ENCODE assay signal across 14 mouse cellular contexts in genomic region chr5:12583293-12583834, GRCm38 (mm10).
DNase-seq lines count a peak whose midpoint lies in the region; ATAC-seq lines count a peak whose summit lies in the region.
"Had no signal": no experiment of that assay in that cellular context is flagged by ENCODE, and none has a peak within 500 bp of the region (broad histone marks: within the 10 kb centered on the region; RNA-seq: fewer than 3 reads in every experiment).

No protein-coding gene starts in this region.

- WGBS in kidney, embryonic 15.5 days, result 41% methylated on average over 3 of the region's 3 CpGs
- WGBS in intestine, embryonic 16.5 days, result 61% methylated on average over 3 of the region's 3 CpGs
- WGBS in forebrain, embryonic 15.5 days, result 65% methylated on average over 3 of the region's 3 CpGs

- H3K27me3 ChIP-seq in kidney, embryonic 15.5 days, result no peaks in the 10 kb centered on the region
- no peaks in the 10 kb centered on the region for H3K27me3 ChIP-seq in intestine, embryonic 16.5 days (replicated peaks; ENCODE audit: control insufficient read depth, insufficient read depth, low read length)
- no peaks in the 10 kb centered on the region for H3K27me3 ChIP-seq in forebrain, embryonic 15.5 days
- H3K27me3 ChIP-seq: heart, embryonic 15.5 days; liver, embryonic 12.5 days; megakaryocyte, embryonic 14.5 days had no signal

- peak; percentile 84 for ATAC-seq in kidney, embryonic 15.5 days (replicated peaks; ENCODE audit: low FRiP score)
- ATAC-seq in intestine, embryonic 16.5 days, result peak; percentile 64; the same call in 1 of the 2 replicates
- ATAC-seq in forebrain, embryonic 15.5 days (replicated peaks), result no peak
- ATAC-seq: hindbrain, embryonic 16.5 days; liver, embryonic 12.5 days had no signal

- 0 out of 2 replicates have a peak, but pooled peaks cover 4% of the 10 kb centered on the region for H3K36me3 ChIP-seq in kidney, embryonic 15.5 days
- H3K36me3 ChIP-seq in intestine, embryonic 16.5 days (ENCODE audit: control insufficient read depth, insufficient read depth, low read length), result no peaks in the 10 kb centered on the region
- no peaks in the 10 kb centered on the region for H3K36me3 ChIP-seq in forebrain, embryonic 15.5 days
- H3K36me3 ChIP-seq: heart, embryonic 15.5 days; liver, embryonic 12.5 days had no signal

- peaks cover 4% of the 10 kb centered on the region; the same call in 1 of the 2 replicates for H3K4me1 ChIP-seq in kidney, embryonic 15.5 days
- H3K4me1 ChIP-seq in intestine, embryonic 16.5 days (ENCODE audit: control insufficient read depth, insufficient read depth, low read length), result no peaks in the 10 kb centered on the region
- H3K4me1 ChIP-seq in forebrain, embryonic 15.5 days, result peaks cover 3% of the 10 kb centered on the region; the same call in 1 of the 2 replicates
- H3K4me1 ChIP-seq: heart, embryonic 15.5 days; liver, embryonic 12.5 days had no signal

- H3K4me3 ChIP-seq in kidney, embryonic 15.5 days (replicated peaks), result no peak overlapping the region
- H3K4me3 ChIP-seq in intestine, embryonic 16.5 days (ENCODE audit: low read length), result no peak overlapping the region
- H3K4me3 ChIP-seq in forebrain, embryonic 15.5 days, result no peak overlapping the region
- H3K4me3 ChIP-seq: heart, embryonic 15.5 days; liver, embryonic 12.5 days; megakaryocyte, embryonic 14.5 days had no signal

- H3K9me3 ChIP-seq in kidney, embryonic 15.5 days (replicated peaks), result no peaks in the 10 kb centered on the region
- H3K9me3 ChIP-seq in intestine, embryonic 16.5 days (ENCODE audit: control insufficient read depth, low read length), result no peaks in the 10 kb centered on the region
- H3K9me3 ChIP-seq in forebrain, embryonic 15.5 days, result no peaks in the 10 kb centered on the region
- H3K9me3 ChIP-seq: heart, embryonic 15.5 days; liver, embryonic 12.5 days; megakaryocyte, embryonic 14.5 days had no signal

- H3K4me2 ChIP-seq in kidney, embryonic 15.5 days, result no peak overlapping the region
- H3K4me2 ChIP-seq in intestine, embryonic 16.5 days (ENCODE audit: low read depth, low read length), result no peak overlapping the region
- no peak overlapping the region for H3K4me2 ChIP-seq in forebrain, embryonic 15.5 days (replicated peaks)
- H3K4me2 ChIP-seq: heart, embryonic 15.5 days; liver, embryonic 12.5 days had no signal

- no peak for DNase-seq in kidney, adult 18-20 months
- DNase-seq in 3T3-L1 (ENCODE audit: low read depth, low spot score) (peak; percentile 93), adipocyte (ENCODE audit: low spot score) (peak; percentile 76)
- DNase-seq in yolk sac, embryonic 10.5 days (ENCODE audit: low spot score), result no peak
- DNase-seq in gastrocnemius, adult 8-10 months (ENCODE audit: low spot score in 2 of 2), result no peak
- DNase-seq: cerebellum, adult 9-10 months; gastrocnemius, postnatal 36 days had no signal

- no peak overlapping the region for H3K9ac ChIP-seq in kidney, embryonic 15.5 days
- no peak overlapping the region for H3K9ac ChIP-seq in intestine, embryonic 16.5 days (ENCODE audit: low read depth, low read length)
- no peak overlapping the region for H3K9ac ChIP-seq in forebrain, embryonic 15.5 days (replicated peaks)
- H3K9ac ChIP-seq: heart, embryonic 15.5 days; liver, embryonic 12.5 days had no signal

- H3K27ac ChIP-seq in kidney, embryonic 15.5 days, result no peak overlapping the region
- no peak overlapping the region for H3K27ac ChIP-seq in intestine, embryonic 16.5 days (ENCODE audit: low read length)
- H3K27ac ChIP-seq in forebrain, embryonic 15.5 days (replicated peaks), result no peak overlapping the region
- H3K27ac ChIP-seq: heart, embryonic 15.5 days; liver, embryonic 12.5 days had no signal

Comparison
In these comparisons a context has a peak if more than half of its experiments do, and no peak if none do; other contexts are left out.
1. DNase-seq: peak in 3T3-L1 (single experiment) and adipocyte (single experiment); none in kidney, adult 18-20 months (single experiment), yolk sac, embryonic 10.5 days (single experiment) and gastrocnemius, adult 8-10 months (0 of 2).